Mouse (Mus musculus) testis, postnatal 10 days (tissue): ENCODE results near the gene Jchain.
"Not testable (repeated sequence)": the region's sequence is repeated elsewhere in the genome, so short reads cannot be mapped to it uniquely, and the experiment has no call there.

ENCODE experiments used
- DNase-seq: peaks from one replicate; pipeline ENCODE4 v3.0.0; 2021; ENCODE audit warnings: low spot score

Jchain gene

GRCm38 (mm10) chr5:88527657-88528056 is at the start of gene Jchain:
Gene Jchain (minus strand): TSS chr5:88527891.
- no peak for DNase-seq

GRCm38 (mm10) chr5:88575506-88576338 is 48.0 kb upstream of the Jchain start:
- DNase-seq = no peak

GRCm38 (mm10) chr5:88574829-88575228 is 47.1 kb upstream of the Jchain start:
- DNase-seq = no peak

GRCm38 (mm10) chr5:88569541-88569940 is 41.9 kb upstream of the Jchain start:
- no peak for DNase-seq

GRCm38 (mm10) chr5:88566034-88566841 is 38.5 kb upstream of the Jchain start:
- no peak for DNase-seq

GRCm38 (mm10) chr5:88565148-88566033 is 37.7 kb upstream of the Jchain start:
- peak; percentile 78 for DNase-seq

GRCm38 (mm10) chr5:88564501-88565147 is 36.9 kb upstream of the Jchain start, which contains the start of gene Rufy3:
Gene Rufy3 (plus strand): TSS chr5:88565040.
- DNase-seq = peak; percentile 92

- DNase-seq = no peak
These were observed 35.4 kb upstream of the Jchain start for GRCm38 (mm10) chr5:88562863-88563780.

GRCm38 (mm10) chr5:88561080-88561814 is 33.6 kb upstream of the Jchain start:
- no peak for DNase-seq

GRCm38 (mm10) chr5:88558991-88559390 is 31.3 kb upstream of the Jchain start:
- DNase-seq = no peak

- peak; percentile 92 for DNase-seq
These were observed 26.6 kb upstream of the Jchain start, which contains the start of gene Utp3 for GRCm38 (mm10) chr5:88554086-88554886. Gene Utp3 (plus strand): TSS chr5:88554462.

- no peak for DNase-seq
These were observed 25.8 kb upstream of the Jchain start for GRCm38 (mm10) chr5:88553271-88554085.

GRCm38 (mm10) chr5:88545536-88545935 is 17.8 kb upstream of the Jchain start:
- DNase-seq = no peak

- DNase-seq = not testable (repeated sequence)
These were observed 16.7 kb upstream of the Jchain start for GRCm38 (mm10) chr5:88544411-88544810.

- peak; percentile 53 for DNase-seq
These were observed 15.1 kb upstream of the Jchain start for GRCm38 (mm10) chr5:88542651-88543282.

- DNase-seq = no peak
These were observed 13.2 kb upstream of the Jchain start for GRCm38 (mm10) chr5:88540845-88541244.

GRCm38 (mm10) chr5:88534697-88535096 is 7.0 kb upstream of the Jchain start:
- DNase-seq = no peak
